Mouse (Mus musculus) liver, adult 2 months (tissue): ENCODE data around the gene Rerg. TPM values are rescaled to one million over a fixed set of nuclear protein-coding genes. Genes with fewer than 3 reads are reported as not detected.
A peak's percentile ranks its signal among the peaks of the same experiment; 100 is the strongest.

Experiments
- DNase-seq: peaks from one replicate; pipeline ENCODE4 v3.0.0-alpha.2; 2011; ENCODE audit warnings: low read depth, low spot score; ENCODE audit errors: extremely low read depth
- H3K27ac ChIP-seq: fragments of 200-500 bp; replicated peaks from 2 replicates; pipeline ENCODE4 v1.5.1; 2012; ENCODE audit warnings: low read depth, mild to moderate bottlenecking, control low read depth, inconsistent platforms, low read length; ENCODE audit not compliant: insufficient read depth
- H3K27me3 ChIP-seq: fragments of 200-500 bp; 2 replicates; pipeline ENCODE4 v1.6.1; 2012; ENCODE audit warnings: mild to moderate bottlenecking, moderate library complexity, low read length, inconsistent platforms; ENCODE audit not compliant: control insufficient read depth, insufficient read depth
- H3K36me3 ChIP-seq: fragments of 200-500 bp; 2 replicates; pipeline ENCODE4 v1.6.1; 2012; ENCODE audit warnings: low read length, inconsistent platforms; ENCODE audit not compliant: control insufficient read depth, insufficient read depth
- H3K4me1 ChIP-seq: fragments of 200-500 bp; 2 replicates; pipeline ENCODE4 v1.6.1; 2011; ENCODE audit warnings: low read length; ENCODE audit not compliant: control insufficient read depth, insufficient read depth
- H3K4me3 ChIP-seq: fragments of 200-500 bp; 2 replicates; pipeline ENCODE4 v1.5.1; 2011; ENCODE audit warnings: low read depth, mild to moderate bottlenecking, control low read depth, low read length, moderate library complexity; ENCODE audit not compliant: insufficient read depth
- H3K79me2 ChIP-seq: fragments of 200-500 bp; 2 replicates; pipeline ENCODE4 v1.6.1; 2012; ENCODE audit warnings: inconsistent platforms, mild to moderate bottlenecking, low read length, moderate library complexity; ENCODE audit not compliant: control insufficient read depth, insufficient read depth
- H3K9ac ChIP-seq: fragments of 200-500 bp; 2 replicates; pipeline ENCODE4 v1.6.1; 2012; ENCODE audit warnings: low read depth, mild to moderate bottlenecking, control low read depth, inconsistent platforms, low read length
- CTCF ChIP-seq: fragments of 200-500 bp; IDR thresholded peaks from 2 replicates; pipeline ENCODE4 v1.5.1; 2011; ENCODE audit warnings: low read depth, low read length, control low read depth
- POLR2A ChIP-seq: fragments of 200-500 bp; IDR thresholded peaks from 2 replicates; pipeline ENCODE4 v1.6.1; 2011; ENCODE audit warnings: low read length, control low read depth; ENCODE audit not compliant: insufficient read depth; ENCODE audit errors: extremely low read depth
- WGBS: fragments of 180-500 bp; shearing (Covaris S2); methylation state at CpG from one replicate; pipeline ENCODE4 v1.1.7; 2018; 5-methylcytosine and 5-hydroxymethylcytosine counted together
- polyA plus RNA-seq: library from polyadenylated mRNA; depleted of rRNA; stranded (reverse); fragments of >200 nt; gene quantifications from 2 replicates; pipeline ENCODE4 v1.2.3, GENCODE M21; 2012
- total RNA-seq: library from RNA; depleted of rRNA; stranded (reverse); fragments of >200 nt; gene quantifications from 2 replicates; pipeline ENCODE4 v1.2.3, GENCODE M21; 2014

The Rerg gene
- total and polyA plus RNA-seq, 2 experiments: 2.2 TPM

GRCm38 (mm10) chr6:137151015-137151414 is 19.3 kb downstream of the Rerg start:
- Histone ChIP-seq H3K4me1 (no peaks in the 10 kb centered on the region; the same call in 1 of the 2 replicates), H3K27ac (no peak overlapping the region), H3K9ac (no peak overlapping the region), H3K4me3 (no peak overlapping the region), H3K27me3 (no peaks in the 10 kb centered on the region), H3K79me2 (no peaks in the 10 kb centered on the region), H3K36me3 (no peaks in the 10 kb centered on the region)
- no peak for DNase-seq
- TF ChIP-seq CTCF (no peak), POLR2A (no peak)
- 70% methylated on average over 2 of the region's 2 CpGs for WGBS

- no peaks in the 10 kb centered on the region for H3K79me2 ChIP-seq
- H3K4me3 ChIP-seq: no peak overlapping the region
- no peak overlapping the region for H3K9ac ChIP-seq
- no peaks in the 10 kb centered on the region for H3K36me3 ChIP-seq
- H3K4me1 ChIP-seq: no peaks in the 10 kb centered on the region; the same call in 1 of the 2 replicates
- no peaks in the 10 kb centered on the region for H3K27me3 ChIP-seq
- DNase-seq: no peak
- TF ChIP-seq POLR2A (no peak), CTCF (no peak)
- WGBS: 82% methylated on average over 4 of the region's 4 CpGs
- no peak overlapping the region for H3K27ac ChIP-seq
Measured at GRCm38 (mm10) chr6:137149833-137150232, 20.5 kb downstream of the Rerg start.

- Histone ChIP-seq H3K9ac (no peak overlapping the region), H3K4me3 (no peak overlapping the region), H3K79me2 (no peaks in the 10 kb centered on the region), H3K36me3 (no peaks in the 10 kb centered on the region), H3K27me3 (no peaks in the 10 kb centered on the region), H3K27ac (no peak overlapping the region), H3K4me1 (peaks cover 1% of the 10 kb centered on the region; the same call in 1 of the 2 replicates)
- TF ChIP-seq CTCF: no peak
- TF ChIP-seq POLR2A: no peak
- DNase-seq: no peak
- WGBS: 100% methylated on average over 2 of the region's 2 CpGs
Measured at GRCm38 (mm10) chr6:137146910-137147309, 23.4 kb downstream of the Rerg start.

- Histone ChIP-seq H3K79me2 (no peaks in the 10 kb centered on the region), H3K27me3 (no peaks in the 10 kb centered on the region), H3K27ac (peak overlapping the region; percentile 73), H3K4me1 (peaks cover 1% of the 10 kb centered on the region; the same call in 1 of the 2 replicates), H3K36me3 (no peaks in the 10 kb centered on the region), H3K9ac (no peak overlapping the region), H3K4me3 (no peak overlapping the region)
- TF ChIP-seq CTCF (no peak), POLR2A (no peak)
- WGBS: 71% methylated on average over 11 of the region's 11 CpGs
- DNase-seq: peak; percentile 58
Measured at GRCm38 (mm10) chr6:137145611-137146010, 24.7 kb downstream of the Rerg start.

GRCm38 (mm10) chr6:137144958-137145535 is 25.2 kb downstream of the Rerg start:
- Histone ChIP-seq H3K4me3 (no peak overlapping the region), H3K79me2 (no peaks in the 10 kb centered on the region), H3K9ac (no peak overlapping the region), H3K4me1 (peaks cover 1% of the 10 kb centered on the region; the same call in 1 of the 2 replicates), H3K27ac (peak overlapping the region; percentile 61), H3K36me3 (no peaks in the 10 kb centered on the region), H3K27me3 (no peaks in the 10 kb centered on the region)
- WGBS: 60% methylated on average over 11 of the region's 11 CpGs
- TF ChIP-seq POLR2A (no peak), CTCF (no peak)
- DNase-seq: peak; percentile 17

GRCm38 (mm10) chr6:137144526-137144840 is 25.8 kb downstream of the Rerg start:
- peaks cover 1% of the 10 kb centered on the region; the same call in 1 of the 2 replicates for H3K4me1 ChIP-seq
- no peak overlapping the region for H3K4me3 ChIP-seq
- peak overlapping the region; percentile 61 for H3K27ac ChIP-seq
- H3K27me3 ChIP-seq: no peaks in the 10 kb centered on the region
- H3K36me3 ChIP-seq: no peaks in the 10 kb centered on the region
- no peak overlapping the region for H3K9ac ChIP-seq
- DNase-seq: no peak
- no peaks in the 10 kb centered on the region for H3K79me2 ChIP-seq
- TF ChIP-seq CTCF: no peak
- TF ChIP-seq POLR2A: no peak
- WGBS: 67% methylated on average over 10 of the region's 10 CpGs
